In genomic region chr5:12868355-12869217, GRCm38 (mm10) we compare ENCODE assay signal across 15 mouse cellular contexts.
DNase-seq lines count a peak whose midpoint lies in the region; ATAC-seq and TF ChIP-seq lines count a peak whose summit lies in the region.
"Had no signal": no experiment of that assay in that cellular context is flagged by ENCODE, and none has a peak within 500 bp of the region (broad histone marks: within the 10 kb centered on the region; RNA-seq: fewer than 3 reads in every experiment).

No protein-coding gene starts in this region.

- no peak for TF ChIP-seq CTCF in forebrain, postnatal 0 days (IDR thresholded peaks at IDR 0.05; ENCODE audit: low read depth)

- peak; percentile 78 for ATAC-seq in forebrain, embryonic 13.5 days
- ATAC-seq in forebrain, postnatal 0 days, result no peak
- peak; percentile 70 for ATAC-seq in forebrain, embryonic 14.5 days
- peak; percentile 78 for ATAC-seq in midbrain, embryonic 16.5 days
- no peak for ATAC-seq in inflammation-experienced regulatory T-cells, adult 6 months
- ATAC-seq: intestine, postnatal 0 days; Patski had no signal

- WGBS in forebrain, embryonic 13.5 days, result 31% methylated on average over 3 of the region's 3 CpGs
- whole genome bisulfite sequencing in forebrain, postnatal 0 days, result 31% methylated on average over 3 of the region's 3 CpGs
- WGBS in forebrain, embryonic 14.5 days, result 36% methylated on average over 3 of the region's 3 CpGs
- 34% methylated on average over 3 of the region's 3 CpGs for whole genome bisulfite sequencing in midbrain, embryonic 16.5 days

- no peaks in the 10 kb centered on the region for H3K9me3 ChIP-seq in forebrain, embryonic 13.5 days (replicated peaks)
- H3K9me3 ChIP-seq in forebrain, postnatal 0 days (ENCODE audit: low read length), result no peaks in the 10 kb centered on the region
- H3K9me3 ChIP-seq in forebrain, embryonic 14.5 days (replicated peaks; ENCODE audit: control insufficient read depth, low read length), result no peaks in the 10 kb centered on the region
- no peaks in the 10 kb centered on the region for H3K9me3 ChIP-seq in midbrain, embryonic 16.5 days (replicated peaks; ENCODE audit: control insufficient read depth, low read length, poor library complexity, severe bottlenecking)
- H3K9me3 ChIP-seq: heart, embryonic 15.5 days; liver, embryonic 13.5 days had no signal

- DNase-seq in forebrain, postnatal 0 days, result no peak
- peak; percentile 89 for DNase-seq in R1 (ENCODE audit: low read depth, low spot score)
- DNase-seq in forebrain, embryonic 14.5 days (ENCODE audit: low spot score), result peak; percentile 55
- DNase-seq in ovary, postnatal 14 days (ENCODE audit: low spot score), result no peak
- DNase-seq in heart, postnatal 25 days (ENCODE audit: low spot score), result no peak
- DNase-seq: adrenal gland, postnatal 25 days; gastrocnemius, postnatal 36 days; liver, embryonic 13.5 days; lung, postnatal 14 days had no signal

- no peak overlapping the region for H3K4me2 ChIP-seq in forebrain, embryonic 13.5 days
- no peak overlapping the region for H3K4me2 ChIP-seq in forebrain, postnatal 0 days (ENCODE audit: low read depth)
- no peak overlapping the region for H3K4me2 ChIP-seq in forebrain, embryonic 14.5 days (ENCODE audit: low read length)
- H3K4me2 ChIP-seq in midbrain, embryonic 16.5 days (ENCODE audit: low read length), result no peak overlapping the region
- H3K4me2 ChIP-seq: heart, embryonic 15.5 days; liver, embryonic 13.5 days had no signal

- no peaks in the 10 kb centered on the region for H3K36me3 ChIP-seq in forebrain, embryonic 13.5 days (ENCODE audit: poor library complexity, severe bottlenecking)
- H3K36me3 ChIP-seq in forebrain, postnatal 0 days (ENCODE audit: insufficient read depth), result no peaks in the 10 kb centered on the region
- no peaks in the 10 kb centered on the region for H3K36me3 ChIP-seq in forebrain, embryonic 14.5 days (ENCODE audit: control insufficient read depth, insufficient read depth, low read length)
- no peaks in the 10 kb centered on the region for H3K36me3 ChIP-seq in midbrain, embryonic 16.5 days (ENCODE audit: control insufficient read depth, insufficient read depth, low read length)
- H3K36me3 ChIP-seq: heart, embryonic 15.5 days; liver, embryonic 13.5 days had no signal

- no peak overlapping the region for H3K27ac ChIP-seq in forebrain, embryonic 13.5 days
- no peak overlapping the region for H3K27ac ChIP-seq in forebrain, postnatal 0 days (ENCODE audit: low read depth, low read length)
- H3K27ac ChIP-seq in forebrain, embryonic 14.5 days (ENCODE audit: low read depth, low read length), result no peak overlapping the region
- no peak overlapping the region for H3K27ac ChIP-seq in midbrain, embryonic 16.5 days (ENCODE audit: low read length)
- H3K27ac ChIP-seq: heart, embryonic 15.5 days; liver, embryonic 13.5 days had no signal

- no peaks in the 10 kb centered on the region for H3K4me1 ChIP-seq in forebrain, embryonic 13.5 days
- no peaks in the 10 kb centered on the region for H3K4me1 ChIP-seq in forebrain, postnatal 0 days (ENCODE audit: insufficient read depth)
- H3K4me1 ChIP-seq in forebrain, embryonic 14.5 days (ENCODE audit: control insufficient read depth, insufficient read depth, low read length), result no peaks in the 10 kb centered on the region; the same call in 1 of the 2 replicates
- H3K4me1 ChIP-seq in midbrain, embryonic 16.5 days (ENCODE audit: control insufficient read depth, insufficient read depth, low read length), result no peaks in the 10 kb centered on the region
- H3K4me1 ChIP-seq: heart, embryonic 15.5 days; liver, embryonic 13.5 days had no signal

- H3K4me3 ChIP-seq in forebrain, embryonic 13.5 days, result no peak overlapping the region
- no peak overlapping the region for H3K4me3 ChIP-seq in forebrain, postnatal 0 days (ENCODE audit: low read depth, low read length)
- H3K4me3 ChIP-seq in forebrain, embryonic 14.5 days (ENCODE audit: low read depth, low read length), result no peak overlapping the region
- H3K4me3 ChIP-seq in midbrain, embryonic 16.5 days (ENCODE audit: low read depth, low read length), result no peak overlapping the region
- H3K4me3 ChIP-seq: heart, embryonic 15.5 days; liver, embryonic 13.5 days had no signal

- no peak overlapping the region for H3K9ac ChIP-seq in forebrain, embryonic 13.5 days
- H3K9ac ChIP-seq in forebrain, postnatal 0 days, result no peak overlapping the region
- H3K9ac ChIP-seq in forebrain, embryonic 14.5 days (ENCODE audit: low read length), result no peak overlapping the region
- H3K9ac ChIP-seq in midbrain, embryonic 16.5 days (ENCODE audit: low read depth, low read length), result no peak overlapping the region
- H3K9ac ChIP-seq: heart, embryonic 15.5 days; liver, embryonic 13.5 days had no signal

- H3K27me3 ChIP-seq in forebrain, embryonic 13.5 days, result no peaks in the 10 kb centered on the region
- H3K27me3 ChIP-seq in forebrain, postnatal 0 days (ENCODE audit: insufficient read depth, low read length), result no peaks in the 10 kb centered on the region
- H3K27me3 ChIP-seq in forebrain, embryonic 14.5 days (replicated peaks; ENCODE audit: control insufficient read depth, insufficient read depth, low read length), result no peaks in the 10 kb centered on the region
- H3K27me3 ChIP-seq in midbrain, embryonic 16.5 days (ENCODE audit: control insufficient read depth, insufficient read depth, low read depth, low read length), result no peaks in the 10 kb centered on the region
- H3K27me3 ChIP-seq: heart, embryonic 15.5 days; liver, embryonic 13.5 days; Patski had no signal

- intact Hi-C loops in heart, postnatal 25 days (cut with DNase I), result no loop called here

Comparison
In these comparisons a context has a peak if more than half of its experiments do, and no peak if none do; other contexts are left out.
1. ATAC-seq: peak in forebrain, embryonic 13.5 days (single experiment), forebrain, embryonic 14.5 days (single experiment) and midbrain, embryonic 16.5 days (single experiment); none in forebrain, postnatal 0 days (single experiment) and inflammation-experienced regulatory T-cells, adult 6 months (single experiment).
2. DNase-seq: peak in R1 (single experiment) and forebrain, embryonic 14.5 days (single experiment); none in forebrain, postnatal 0 days (single experiment), ovary, postnatal 14 days (single experiment) and heart, postnatal 25 days (single experiment).